Mouse (Mus musculus): ENCODE results near the gene 3830417A13Rik.

3830417A13Rik gene

DNA sequence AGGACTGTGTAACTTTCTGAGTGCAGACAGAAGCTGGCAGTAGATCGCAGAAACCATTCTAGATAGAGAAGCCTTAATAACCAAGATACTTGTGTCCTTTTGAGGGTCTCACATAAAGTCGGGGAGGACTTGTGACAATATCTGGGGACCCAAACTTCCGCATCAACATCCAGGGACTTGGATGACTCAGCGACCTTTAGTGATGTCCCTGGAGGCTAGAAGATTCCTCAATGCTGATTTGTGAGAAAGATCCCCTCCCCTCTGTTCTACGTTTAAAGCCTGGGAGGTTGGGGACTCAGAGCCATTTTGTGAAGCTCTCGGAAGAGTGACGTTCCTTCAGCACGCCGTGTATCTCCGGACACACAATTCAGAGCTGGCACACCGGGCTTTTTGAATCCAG is at the start of gene 3830417A13Rik:
TSS of gene 3830417A13Rik (plus strand) at position 301 of the 400 bp plus-strand sequence.
- DNase-seq: no peak

DNA sequence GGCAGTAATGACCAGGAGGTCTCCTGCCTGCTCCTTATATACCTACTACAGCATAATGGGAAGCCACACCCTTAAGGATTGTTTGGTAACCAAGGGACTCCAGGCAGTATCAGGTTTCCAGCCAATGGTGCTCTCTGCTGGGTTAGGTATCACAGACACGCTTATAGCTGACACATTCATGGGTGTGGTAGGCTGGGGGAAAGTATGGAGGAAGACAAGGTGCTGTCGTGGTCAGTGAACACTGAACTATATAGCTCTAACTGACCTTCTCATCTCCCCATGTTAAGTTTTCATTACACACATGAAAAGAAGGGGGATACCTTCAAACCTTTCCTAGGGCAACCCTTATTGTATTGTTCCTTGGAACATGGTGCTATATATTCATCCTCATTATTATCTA is 21.2 kb upstream of the 3830417A13Rik start, which contains the start of gene Gm6760:
TSS of gene Gm6760 (minus strand) at position 101 of the 400 bp plus-strand sequence.
- no peak for DNase-seq

GRCm38 (mm10) chrX:64181246-64181645 is 7.9 kb downstream of the 3830417A13Rik start:
- DNase-seq: no peak

Data from lung, postnatal 4 days (tissue).